26 mouse cellular contexts compared by ENCODE assay signal in genomic region chr10:17372905-17373304, GRCm38 (mm10).
"Had no signal": no experiment of that assay in that cellular context is flagged by ENCODE, and none has a peak within 500 bp of the region (broad histone marks: within the 10 kb centered on the region; RNA-seq: fewer than 3 reads in every experiment).

No protein-coding gene starts in this region.

- H3K9ac ChIP-seq: heart, embryonic 12.5 days; hindbrain, embryonic 12.5 days; hindbrain, embryonic 15.5 days; kidney, embryonic 15.5 days; limb, embryonic 12.5 days; liver, embryonic 13.5 days had no signal

- H3K4me2 ChIP-seq: heart, embryonic 12.5 days; hindbrain, embryonic 12.5 days; hindbrain, embryonic 15.5 days; kidney, embryonic 15.5 days; limb, embryonic 12.5 days; liver, embryonic 11.5 days; liver, embryonic 13.5 days had no signal

- H3K9me3 ChIP-seq: heart, embryonic 10.5 days; heart, embryonic 12.5 days; hindbrain, embryonic 10.5 days; hindbrain, embryonic 12.5 days; hindbrain, embryonic 15.5 days; kidney, embryonic 15.5 days; limb, embryonic 10.5 days; limb, embryonic 12.5 days; liver, embryonic 13.5 days had no signal

- DNase-seq: gastrocnemius, adult 2 months; gastrocnemius, postnatal 10 days; gastrocnemius, postnatal 25 days; heart, adult 18-20 months; heart, postnatal 10 days; heart, postnatal 4 days; kidney, adult 11 months; kidney, adult 2 months; kidney, adult 9 months; kidney, postnatal 14 days; kidney, postnatal 36 days; layer of hippocampus, adult 9-11 months; liver; liver, embryonic 13.5 days had no signal

- H3K27ac ChIP-seq: gastrocnemius, adult 2 months; heart, embryonic 10.5 days; hindbrain, embryonic 10.5 days; hindbrain, embryonic 12.5 days; hindbrain, embryonic 15.5 days; kidney, embryonic 15.5 days; kidney, postnatal 0 days; left cerebral cortex, adult 2 months; limb, embryonic 10.5 days; limb, embryonic 12.5 days; liver, embryonic 13.5 days had no signal

- H3K4me3 ChIP-seq: gastrocnemius, adult 2 months; heart, embryonic 10.5 days; heart, embryonic 12.5 days; hindbrain, embryonic 10.5 days; hindbrain, embryonic 12.5 days; hindbrain, embryonic 15.5 days; kidney, embryonic 15.5 days; left cerebral cortex, adult 2 months; limb, embryonic 10.5 days; limb, embryonic 12.5 days; liver, embryonic 13.5 days had no signal

- ATAC-seq: inflammation-experienced regulatory T-cells, adult 6 months had no signal

- H3K4me1 ChIP-seq: heart, embryonic 10.5 days; heart, embryonic 12.5 days; hindbrain, embryonic 12.5 days; hindbrain, embryonic 15.5 days; limb, embryonic 12.5 days; liver, embryonic 13.5 days had no signal

- H3K27me3 ChIP-seq: heart, embryonic 12.5 days; hindbrain, embryonic 12.5 days; hindbrain, embryonic 15.5 days; kidney, embryonic 15.5 days; limb, embryonic 12.5 days; liver, embryonic 13.5 days had no signal

- H3K36me3 ChIP-seq: heart, embryonic 10.5 days; heart, embryonic 12.5 days; hindbrain, embryonic 10.5 days; hindbrain, embryonic 12.5 days; hindbrain, embryonic 15.5 days; kidney, embryonic 15.5 days; limb, embryonic 10.5 days; limb, embryonic 12.5 days; liver, embryonic 13.5 days had no signal
